Mouse (Mus musculus) C2C12 (cell line): ENCODE data around the gene Hsf2bp. TPM values are rescaled to one million over a fixed set of nuclear protein-coding genes. Genes with fewer than 3 reads are reported as not detected.

Source experiments
- H3K27me3 ChIP-seq: one replicate; pipeline ENCODE4 v1.6.1; 2011; ENCODE audit not compliant: control insufficient read depth, insufficient read depth, insufficient read length
- H3K36me3 ChIP-seq: one replicate; pipeline ENCODE4 v1.6.1; 2011; ENCODE audit not compliant: control insufficient read depth, insufficient read depth
- H3K4me3 ChIP-seq: one replicate; pipeline ENCODE4 v1.5.1; 2011; ENCODE audit warnings: mild to moderate bottlenecking, control low read depth; ENCODE audit not compliant: poor library complexity, insufficient read depth, severe bottlenecking
- H3K79me2 ChIP-seq: one replicate; pipeline ENCODE4 v1.6.1; 2011; ENCODE audit not compliant: control insufficient read depth, insufficient read depth
- H3K79me3 ChIP-seq: one replicate; pipeline ENCODE4 v1.6.1; 2011; ENCODE audit warnings: low read depth, control low read depth
- H3ac ChIP-seq: one replicate; pipeline ENCODE3; 2011; ENCODE audit warnings: low read depth; ENCODE audit not compliant: control insufficient read depth, insufficient read length
- CEBPB ChIP-seq: IDR thresholded peaks from one replicate; pipeline ENCODE4 v1.6.1; 2011; ENCODE audit warnings: low read depth, mild to moderate bottlenecking, control low read depth, moderate library complexity
- CTCF ChIP-seq: IDR thresholded peaks from one replicate; pipeline ENCODE4 v1.5.1; 2011; ENCODE audit not compliant: control insufficient read depth, insufficient read depth, insufficient read length
- FOSL1 ChIP-seq: IDR thresholded peaks from one replicate; pipeline ENCODE4 v1.8.0; 2011; ENCODE audit warnings: mild to moderate bottlenecking, low read length; ENCODE audit not compliant: poor library complexity, insufficient read depth, severe bottlenecking
- MAX ChIP-seq: IDR thresholded peaks from one replicate; pipeline ENCODE4 v1.6.1; 2011; ENCODE audit warnings: mild to moderate bottlenecking, control low read depth
- MYOD1 ChIP-seq: IDR thresholded peaks from one replicate; pipeline ENCODE4 v1.6.1; 2011; ENCODE audit warnings: low read depth; ENCODE audit not compliant: control insufficient read depth, insufficient read length
- MYOG ChIP-seq: IDR thresholded peaks from one replicate; pipeline ENCODE4 v1.6.1; 2011; ENCODE audit not compliant: control insufficient read depth, insufficient read length; ENCODE audit errors: extremely low read depth
- USF1 ChIP-seq: IDR thresholded peaks from one replicate; pipeline ENCODE4 v1.6.1; 2011; ENCODE audit warnings: low read depth, mild to moderate bottlenecking, control low read depth, moderate library complexity
- polyA plus RNA-seq: library from polyadenylated mRNA; unstranded; fragments of >200 nt; fragmentation: generic; extraction: Trizol; gene quantifications from one replicate; pipeline ENCODE4 v1.2.1, GENCODE M21; 2012; ENCODE audit warnings: missing spikeins

Gene Hsf2bp
- polyA plus RNA-seq, 1 experiment, result 1.1 TPM

- H3K27me3 ChIP-seq, result no peaks in the 10 kb centered on the region
- no peaks in the 10 kb centered on the region for H3K79me2 ChIP-seq
- H3K4me3 ChIP-seq, result no peak overlapping the region
- TF ChIP-seq MAX (no peak), FOSL1 (no peak), MYOG (no peak), CTCF (no peak), MYOD1 (no peak), CEBPB (no peak), USF1 (no peak)
- H3K79me3 ChIP-seq, result no peaks in the 10 kb centered on the region
- no peak overlapping the region for H3ac ChIP-seq
- H3K36me3 ChIP-seq, result peaks cover 77% of the 10 kb centered on the region
These were observed 17.5 kb upstream of the Hsf2bp start for GRCm38 (mm10) chr17:32053677-32054076.

- TF ChIP-seq CTCF, result no peak
- no peak for TF ChIP-seq MYOG
- TF ChIP-seq FOSL1, result no peak
- no peak for TF ChIP-seq MAX
- no peak for TF ChIP-seq MYOD1
- TF ChIP-seq USF1, result no peak
- Histone ChIP-seq H3K27me3 (no peaks in the 10 kb centered on the region), H3K79me2 (peaks cover 5% of the 10 kb centered on the region), H3K36me3 (peaks cover 79% of the 10 kb centered on the region), H3K4me3 (no peak overlapping the region), H3K79me3 (peaks cover 3% of the 10 kb centered on the region), H3ac (no peak overlapping the region)
These were observed 16.3 kb upstream of the Hsf2bp start for GRCm38 (mm10) chr17:32052237-32053080.

- peaks cover 20% of the 10 kb centered on the region for H3K79me2 ChIP-seq
- H3K27me3 ChIP-seq, result no peaks in the 10 kb centered on the region
- peaks cover 10% of the 10 kb centered on the region for H3K79me3 ChIP-seq
- no peak overlapping the region for H3K4me3 ChIP-seq
- peaks cover 82% of the 10 kb centered on the region for H3K36me3 ChIP-seq
- no peak overlapping the region for H3ac ChIP-seq
- TF ChIP-seq CEBPB (no peak), CTCF (no peak), FOSL1 (no peak), MAX (no peak), MYOD1 (no peak), USF1 (no peak), MYOG (no peak)
These were observed 14.5 kb upstream of the Hsf2bp start for GRCm38 (mm10) chr17:32050609-32051008.

GRCm38 (mm10) chr17:32049914-32050313, 13.8 kb upstream of the Hsf2bp start:
- Histone ChIP-seq H3ac (no peak overlapping the region), H3K4me3 (no peak overlapping the region), H3K79me3 (peaks cover 17% of the 10 kb centered on the region), H3K79me2 (peaks cover 27% of the 10 kb centered on the region), H3K36me3 (peaks cover 82% of the 10 kb centered on the region), H3K27me3 (no peaks in the 10 kb centered on the region)
- TF ChIP-seq USF1, result no peak
- no peak for TF ChIP-seq MAX
- no peak for TF ChIP-seq CEBPB
- TF ChIP-seq CTCF, result no peak
- no peak for TF ChIP-seq FOSL1
- TF ChIP-seq MYOG, result no peak
- TF ChIP-seq MYOD1, result no peak

- no peak for TF ChIP-seq MYOD1
- no peak for TF ChIP-seq MYOG
- TF ChIP-seq USF1, result no peak
- no peak for TF ChIP-seq MAX
- TF ChIP-seq CEBPB, result no peak
- TF ChIP-seq CTCF, result no peak
- TF ChIP-seq FOSL1, result no peak
- peaks cover 43% of the 10 kb centered on the region for H3K79me2 ChIP-seq
- peaks cover 31% of the 10 kb centered on the region for H3K79me3 ChIP-seq
- no peaks in the 10 kb centered on the region for H3K27me3 ChIP-seq
- no peak overlapping the region for H3K4me3 ChIP-seq
- peaks cover 74% of the 10 kb centered on the region for H3K36me3 ChIP-seq
- H3ac ChIP-seq, result no peak overlapping the region
These were observed 12.2 kb upstream of the Hsf2bp start for GRCm38 (mm10) chr17:32048351-32048750.
